Mouse (Mus musculus): Measurements from ENCODE around the gene Ndufaf2. TPM values are rescaled to one million over a fixed set of nuclear protein-coding genes. Genes with fewer than 3 reads are reported as not detected.

Gene Ndufaf2
- total RNA-seq, 2 experiments from 2014 or later: 23.5 to 24.7 TPM

- intact Hi-C loops (cut with DNase I): loop anchor here (5.0 to 10.0 kb wide), 3 partner anchors 111 to 688 kb away; partner anchors contain the start of gene Smim15
- DNase-seq (ENCODE audit: extremely low spot score in 1 of 2, low spot score in 2 of 2): peak in 1 of 2 experiments; percentile 66
Measured at GRCm38 (mm10) chr13:108152650-108153372, 5.6 kb downstream of the Ndufaf2 start.

- intact Hi-C loops (cut with DNase I): loop anchor here (5.0 to 10.0 kb wide), 3 partner anchors 109 to 687 kb away; partner anchors contain the start of gene Smim15
- DNase-seq (ENCODE audit: extremely low spot score in 1 of 2, low spot score in 2 of 2): no peak
Measured at GRCm38 (mm10) chr13:108151782-108152181, 6.6 kb downstream of the Ndufaf2 start.

- DNase-seq (ENCODE audit: extremely low spot score in 1 of 2, low spot score in 2 of 2): no peak
- intact Hi-C loops (cut with DNase I): no loop called here
Measured at GRCm38 (mm10) chr13:108144086-108144485, 14.3 kb downstream of the Ndufaf2 start.

- no peak for DNase-seq (ENCODE audit: extremely low spot score in 1 of 2, low spot score in 2 of 2)
Measured at GRCm38 (mm10) chr13:108138403-108138977, 19.9 kb downstream of the Ndufaf2 start.

GRCm38 (mm10) chr13:108135617-108136016 lies 22.8 kb downstream of the Ndufaf2 start:
- DNase-seq (ENCODE audit: extremely low spot score in 1 of 2, low spot score in 2 of 2): no peak
- intact Hi-C loops (cut with DNase I): no loop called here

More at GRCm38 (mm10) chr13:108138403-108138977, 19.9 kb downstream of the Ndufaf2 start:
- intact Hi-C loops (cut with DNase I): no loop called here

- peak in 1 of 2 experiments; percentile 36 for DNase-seq (ENCODE audit: extremely low spot score in 1 of 2, low spot score in 2 of 2)
- intact Hi-C loops (cut with DNase I): no loop called here
Measured at GRCm38 (mm10) chr13:108132031-108132819, 26.2 kb downstream of the Ndufaf2 start.

GRCm38 (mm10) chr13:108130737-108131136 lies 27.7 kb downstream of the Ndufaf2 start:
- intact Hi-C loops (cut with DNase I): no loop called here

GRCm38 (mm10) chr13:108129070-108129469 lies 29.4 kb downstream of the Ndufaf2 start:
- intact Hi-C loops (cut with DNase I): no loop called here
- no peak for DNase-seq (ENCODE audit: extremely low spot score in 1 of 2, low spot score in 2 of 2)

More at GRCm38 (mm10) chr13:108130737-108131136, 27.7 kb downstream of the Ndufaf2 start:
- DNase-seq (ENCODE audit: extremely low spot score in 1 of 2, low spot score in 2 of 2): no peak

- no peak for DNase-seq (ENCODE audit: extremely low spot score in 1 of 2, low spot score in 2 of 2)
- intact Hi-C loops (cut with DNase I): no loop called here
Measured at GRCm38 (mm10) chr13:108127883-108128282, 30.5 kb downstream of the Ndufaf2 start.

- peak in 1 of 2 experiments; percentile 30 for DNase-seq (ENCODE audit: extremely low spot score in 1 of 2, low spot score in 2 of 2)
- intact Hi-C loops (cut with DNase I): no loop called here
Measured at GRCm38 (mm10) chr13:108127130-108127529, 31.3 kb downstream of the Ndufaf2 start.

- no peak for DNase-seq (ENCODE audit: extremely low spot score in 1 of 2, low spot score in 2 of 2)
- intact Hi-C loops (cut with DNase I): no loop called here
Measured at GRCm38 (mm10) chr13:108126246-108126645, 32.2 kb downstream of the Ndufaf2 start.

- DNase-seq (ENCODE audit: extremely low spot score in 1 of 2, low spot score in 2 of 2): no peak
- intact Hi-C loops (cut with DNase I): no loop called here
Measured at GRCm38 (mm10) chr13:108124096-108124495, 34.3 kb downstream of the Ndufaf2 start.

- no peak for DNase-seq (ENCODE audit: extremely low spot score in 1 of 2, low spot score in 2 of 2)
- intact Hi-C loops (cut with DNase I): no loop called here
Measured at GRCm38 (mm10) chr13:108123109-108123723, 35.2 kb downstream of the Ndufaf2 start.

- DNase-seq (ENCODE audit: extremely low spot score in 1 of 2, low spot score in 2 of 2): no peak
- intact Hi-C loops (cut with DNase I): no loop called here
Measured at GRCm38 (mm10) chr13:108119411-108120310, 38.8 kb downstream of the Ndufaf2 start.

GRCm38 (mm10) chr13:108118188-108118587 lies 40.2 kb downstream of the Ndufaf2 start:
- intact Hi-C loops (cut with DNase I): no loop called here
- DNase-seq (ENCODE audit: extremely low spot score in 1 of 2, low spot score in 2 of 2): no peak

- intact Hi-C loops (cut with DNase I): no loop called here
- no peak for DNase-seq (ENCODE audit: extremely low spot score in 1 of 2, low spot score in 2 of 2)
Measured at GRCm38 (mm10) chr13:108117654-108118053, 40.8 kb downstream of the Ndufaf2 start.

GRCm38 (mm10) chr13:108114257-108114656 lies 44.2 kb downstream of the Ndufaf2 start:
- no peak for DNase-seq (ENCODE audit: extremely low spot score in 1 of 2, low spot score in 2 of 2)
- intact Hi-C loops (cut with DNase I): no loop called here

- no peak for DNase-seq (ENCODE audit: extremely low spot score in 1 of 2, low spot score in 2 of 2)
- intact Hi-C loops (cut with DNase I): no loop called here
Measured at GRCm38 (mm10) chr13:108113536-108113935, 44.9 kb downstream of the Ndufaf2 start.
